Mouse (Mus musculus) liver, postnatal 0 days (tissue): ENCODE data around the gene Ubald1. TPM values are rescaled to one million over a fixed set of nuclear protein-coding genes. Genes with fewer than 3 reads are reported as not detected.

ENCODE experiments used
- ATAC-seq: fragments of 200-750 bp; cut with Nextera tagmentation; 2 replicates; pipeline ENCODE4 v1.8.0; 2017; ENCODE audit warnings: mild to moderate bottlenecking, moderate library complexity
- DNase-seq: peaks from one replicate; pipeline ENCODE4 v3.0.0-alpha.2; 2016
- H3K27ac ChIP-seq: fragments of 300-500 bp; sonication (generic); 2 replicates; pipeline ENCODE4 v1.5.1; 2014; ENCODE audit warnings: antibody characterized with exemption, moderate library complexity, mild to moderate bottlenecking, low read depth
- H3K27me3 ChIP-seq: fragments of 300-500 bp; sonication (generic); 2 replicates; pipeline ENCODE4 v1.6.1; 2014; ENCODE audit warnings: low read length, control low read depth, mixed read lengths; ENCODE audit not compliant: insufficient read depth
- H3K36me3 ChIP-seq: fragments of 300-500 bp; sonication (generic); replicated peaks from 2 replicates; pipeline ENCODE4 v1.6.1; 2014; ENCODE audit warnings: mild to moderate bottlenecking, control low read depth, low read length, moderate library complexity, mixed read lengths; ENCODE audit not compliant: insufficient read depth
- H3K4me1 ChIP-seq: fragments of 300-500 bp; sonication (generic); 2 replicates; pipeline ENCODE4 v1.6.1; 2014; ENCODE audit warnings: antibody characterized with exemption, mild to moderate bottlenecking, control low read depth; ENCODE audit not compliant: insufficient read depth
- H3K4me2 ChIP-seq: fragments of 300-500 bp; sonication (generic); 2 replicates; pipeline ENCODE4 v1.6.1; 2014; ENCODE audit warnings: low read depth, mild to moderate bottlenecking, low read length, moderate library complexity, mixed read lengths
- H3K4me3 ChIP-seq: fragments of 300-500 bp; sonication (generic); 2 replicates; pipeline ENCODE4 v1.5.1; 2014; ENCODE audit warnings: low read depth, low read length
- H3K9ac ChIP-seq: fragments of 300-500 bp; sonication (generic); replicated peaks from 2 replicates; pipeline ENCODE4 v1.6.1; 2014; ENCODE audit warnings: mild to moderate bottlenecking, moderate library complexity
- H3K9me3 ChIP-seq: fragments of 300-500 bp; sonication (generic); 2 replicates; pipeline ENCODE4 v1.6.1; 2016; ENCODE audit warnings: mild to moderate bottlenecking, control low read depth, low read length, mixed read lengths
- CTCF ChIP-seq: sonication (generic); IDR thresholded peaks from 2 replicates; pipeline ENCODE4 v1.5.1; 2016; ENCODE audit warnings: antibody characterized with exemption, low read depth
- EP300 ChIP-seq: IDR thresholded peaks from 2 replicates; pipeline ENCODE4 v1.6.1; 2016; ENCODE audit warnings: antibody characterized with exemption, low read depth, mild to moderate bottlenecking
- WGBS: fragments of 180-500 bp; shearing (Covaris S2); extraction: QIAGEN DNeasy Blood & Tissue Kit; methylation state at CpG from one replicate; pipeline ENCODE4 v1.1.7; 2014; ENCODE audit not compliant: insufficient replicate concordance; 5-methylcytosine and 5-hydroxymethylcytosine counted together
- polyA plus RNA-seq: library from polyadenylated mRNA; unstranded; fragments of >200 nt; fragmentation: Nextera tagmentation; extraction: Ambion mirVana; gene quantifications from 2 replicates; pipeline ENCODE4 v1.2.1, GENCODE M21; 2015

The Ubald1 gene
- polyA plus RNA-seq, 1 experiment from 2014 or later, result 16.7 TPM

GRCm38 (mm10) chr16:4885760-4886689 lies 5.9 kb upstream of the Ubald1 start, which contains the start of gene Mgrn1:
Mgrn1 (plus strand) TSS chr16:4886249.
- TF ChIP-seq CTCF (no peak), EP300 (0 out of 2 replicates have a peak, but pooled peaks have one; percentile 18)
- DNase-seq, result peak; percentile 92
- peak within 1 kb of the TSS; percentile 96 for H3K27ac ChIP-seq
- no peaks in the 10 kb centered on the region for H3K27me3 ChIP-seq
- under 1% methylated on average over 52 of the region's 74 CpGs for WGBS
- peak within 1 kb of the TSS; percentile 82 for H3K4me3 ChIP-seq
- H3K9me3 ChIP-seq, result no peaks in the 10 kb centered on the region
- H3K4me2 ChIP-seq, result peak within 1 kb of the TSS; percentile 88
- H3K36me3 ChIP-seq, result no peaks in the 10 kb centered on the region
- H3K4me1 ChIP-seq, result peaks cover 46% of the 10 kb centered on the region
- peak within 1 kb of the TSS; percentile 88 for H3K9ac ChIP-seq
- ATAC-seq, result peak; percentile 86

- Histone ChIP-seq H3K36me3 (no peaks in the 10 kb centered on the region), H3K4me1 (peaks cover 49% of the 10 kb centered on the region), H3K9ac (no peak overlapping the region), H3K27ac (no peak overlapping the region), H3K9me3 (no peaks in the 10 kb centered on the region), H3K4me3 (no peak overlapping the region), H3K4me2 (peak overlapping the region; percentile 88; the same call in 1 of the 2 replicates), H3K27me3 (no peaks in the 10 kb centered on the region)
- no peak for TF ChIP-seq EP300
- ATAC-seq (no peak), DNase-seq (no peak)
- WGBS, result 84% methylated on average over 10 of the region's 10 CpGs
Measured at GRCm38 (mm10) chr16:4884930-4885329, 4.8 kb upstream of the Ubald1 start.

DNA sequence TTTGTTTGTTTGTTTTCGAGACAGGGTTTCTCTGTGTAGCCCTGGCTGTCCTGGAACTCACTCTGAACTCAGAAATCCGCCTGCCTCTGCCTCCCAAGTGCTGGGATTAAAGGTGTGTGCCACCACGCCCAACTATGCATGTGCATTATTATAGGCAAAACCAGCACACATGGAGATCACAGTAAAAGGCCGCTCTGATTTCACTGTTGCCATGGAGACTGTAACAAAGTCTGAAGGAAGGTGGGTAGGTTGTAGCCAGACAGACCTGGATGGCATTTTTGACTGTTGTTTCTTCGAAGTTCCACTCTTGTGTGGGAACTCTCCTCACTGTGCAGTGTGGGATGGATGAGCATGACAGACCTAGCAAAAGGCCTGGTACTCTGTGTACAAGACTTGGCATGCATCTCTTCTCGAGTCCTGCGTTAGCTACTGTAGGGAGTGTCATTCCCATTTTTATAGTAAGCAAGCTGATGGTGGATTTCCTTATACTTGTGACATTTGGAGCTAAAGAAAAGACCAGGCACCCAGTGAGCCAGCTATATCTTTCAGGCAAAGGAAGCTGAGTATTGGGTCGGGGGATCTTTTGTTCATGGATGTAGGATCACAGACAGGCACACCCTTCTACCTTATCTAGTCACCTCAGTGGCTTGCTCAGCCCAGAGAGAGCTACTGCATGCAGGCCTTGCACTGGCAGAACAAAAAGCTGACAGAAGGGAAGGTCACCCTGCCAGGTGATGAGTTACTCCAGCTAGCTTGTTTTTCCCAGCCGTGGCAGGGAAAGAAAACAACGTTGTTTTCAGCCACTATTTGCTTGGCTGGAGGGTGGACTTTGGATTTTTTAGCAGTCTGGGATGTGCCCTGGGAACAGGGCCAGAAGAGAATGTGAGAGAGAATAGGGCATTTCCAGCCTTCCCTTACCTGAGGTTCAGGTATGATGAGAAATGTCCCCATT lies 1.6 kb upstream of the Ubald1 start:
- H3K27me3 ChIP-seq, result no peaks in the 10 kb centered on the region
- peak overlapping the region; percentile 87; the same call in 1 of the 2 replicates for H3K4me3 ChIP-seq
- 62% methylated on average over 10 of the region's 10 CpGs for WGBS
- peak overlapping the region; percentile 93 for H3K9ac ChIP-seq
- H3K4me1 ChIP-seq, result peaks cover 39% of the 10 kb centered on the region
- ATAC-seq (peak; percentile 0; the same call in 1 of the 2 replicates), DNase-seq (peak; percentile 51)
- no peaks in the 10 kb centered on the region for H3K9me3 ChIP-seq
- H3K36me3 ChIP-seq, result no peaks in the 10 kb centered on the region
- TF ChIP-seq CTCF (no peak), EP300 (no peak; the same call in 1 of the 2 replicates)
- peak overlapping the region; percentile 97 for H3K27ac ChIP-seq
- H3K4me2 ChIP-seq, result peak overlapping the region; percentile 86

DNA sequence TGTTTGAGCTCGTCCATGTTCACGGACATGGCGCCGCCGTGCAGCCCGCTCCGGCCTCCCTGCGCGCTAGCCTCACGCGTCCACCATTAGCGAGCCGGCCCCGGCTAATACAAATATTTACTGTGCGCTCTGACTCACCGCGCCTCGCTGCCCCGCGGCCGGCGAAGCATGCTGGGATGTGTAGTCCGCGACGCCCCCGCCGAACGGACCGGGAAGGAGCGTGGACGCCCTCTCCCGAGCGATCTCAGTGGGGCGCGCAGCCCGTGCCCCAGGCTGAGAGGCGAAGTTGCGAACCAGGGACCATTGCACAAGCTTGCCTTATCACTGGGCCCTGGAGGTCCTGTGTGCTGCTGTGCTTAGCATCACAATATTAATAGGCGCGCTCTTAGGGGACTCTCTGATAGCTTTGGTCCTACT lies 399 bp downstream of the Ubald1 start:
- Histone ChIP-seq H3K4me3 (peak overlapping the region; percentile 87), H3K4me2 (peak overlapping the region; percentile 86), H3K9ac (peak overlapping the region; percentile 93), H3K9me3 (no peaks in the 10 kb centered on the region), H3K27me3 (no peaks in the 10 kb centered on the region), H3K27ac (peak overlapping the region; percentile 97), H3K4me1 (peaks cover 48% of the 10 kb centered on the region), H3K36me3 (peaks cover 16% of the 10 kb centered on the region)
- TF ChIP-seq EP300 (no peak), CTCF (peak; percentile 57)
- ATAC-seq (peak; percentile 74), DNase-seq (peak; percentile 92)
- WGBS, result under 1% methylated on average over 40 of the region's 40 CpGs

GRCm38 (mm10) chr16:4879101-4879707 lies 911 bp downstream of the Ubald1 start:
- H3K36me3 ChIP-seq, result peaks cover 21% of the 10 kb centered on the region
- ATAC-seq (peak; percentile 10), DNase-seq (no peak)
- H3K4me1 ChIP-seq, result peaks cover 48% of the 10 kb centered on the region
- no peaks in the 10 kb centered on the region for H3K9me3 ChIP-seq
- peak overlapping the region; percentile 87 for H3K4me3 ChIP-seq
- H3K9ac ChIP-seq, result peak overlapping the region; percentile 93
- H3K27ac ChIP-seq, result peak overlapping the region; percentile 97
- TF ChIP-seq EP300 (no peak), CTCF (no peak)
- no peaks in the 10 kb centered on the region for H3K27me3 ChIP-seq
- H3K4me2 ChIP-seq, result peak overlapping the region; percentile 86
- WGBS, result 2% methylated on average over 47 of the region's 54 CpGs
